Mouse (Mus musculus) frontal cortex, postnatal 36 days (tissue): ENCODE measurements at regions not wholly inside any gene's neighbourhood (a gene's known extent, or its start where the extent isn't known, plus 50 kb on each side); places are given as distances from the start of the nearest gene placed in this dataset.
A peak's percentile ranks its signal among the peaks of the same experiment; 100 is the strongest.

Experiments
- DNase-seq, 2 experiments: peaks; one replicate each; pipeline ENCODE4 v3.0.0; 2022; ENCODE audit warnings: low spot score in 2 of 2

GRCm38 (mm10) chr2:149467801-149468200, 62.9 kb downstream of the Cst10 start:
- DNase-seq, result no peak

DNA sequence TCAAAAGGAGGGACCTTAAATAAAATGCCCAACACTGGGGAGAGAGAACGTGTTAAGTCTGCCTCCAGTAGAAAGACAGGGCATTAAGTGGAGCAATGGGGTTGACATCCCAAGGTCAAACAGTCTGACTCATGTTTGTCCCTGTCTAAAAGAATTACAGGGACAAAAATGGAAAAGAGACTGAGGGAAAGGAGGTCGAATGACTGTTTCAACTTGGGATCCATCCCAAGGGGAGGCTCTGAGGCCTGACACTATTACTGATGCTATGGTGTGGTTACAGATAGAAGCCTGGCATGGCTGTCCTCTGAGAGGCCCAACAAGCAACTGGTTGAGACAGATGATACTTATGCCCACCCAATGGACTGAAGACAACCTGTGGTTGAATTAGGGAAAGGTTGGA, 67.6 kb downstream of the Cst10 start:
- no peak for DNase-seq

DNA sequence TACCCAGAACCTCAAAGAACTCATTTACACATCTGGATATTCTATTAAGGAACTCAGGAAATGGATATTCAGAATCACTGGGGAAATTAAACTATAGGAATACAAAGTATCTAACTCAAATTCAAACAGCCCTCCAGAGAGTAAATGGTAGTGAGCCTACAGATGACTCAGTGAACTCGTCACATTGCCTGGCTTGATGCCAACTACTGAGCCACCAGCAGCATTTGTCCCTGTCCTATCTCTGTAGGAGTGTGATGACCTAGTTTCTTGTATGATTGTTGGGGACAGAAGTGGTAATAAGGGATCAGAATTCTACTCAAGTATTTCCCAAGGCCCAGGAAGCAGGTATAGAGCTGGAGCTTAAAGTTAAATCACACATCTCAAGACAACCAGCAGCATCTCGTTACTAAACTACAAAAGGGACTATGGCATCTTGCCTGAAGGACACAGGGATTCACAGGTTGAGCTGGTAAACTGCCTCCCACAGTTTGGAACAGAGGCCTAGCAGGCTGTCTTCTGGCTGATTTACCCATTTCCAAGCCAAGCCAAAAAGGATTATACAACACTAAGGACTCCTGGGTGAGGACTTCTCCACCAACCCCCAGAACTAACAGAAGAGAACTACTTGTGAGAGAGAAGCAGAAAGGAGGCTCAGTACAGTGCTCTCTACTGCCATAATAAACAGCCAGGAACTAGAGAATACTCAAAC, 88.6 kb downstream of the Cst10 start:
- peak; percentile 29 to 37 for DNase-seq

DNA sequence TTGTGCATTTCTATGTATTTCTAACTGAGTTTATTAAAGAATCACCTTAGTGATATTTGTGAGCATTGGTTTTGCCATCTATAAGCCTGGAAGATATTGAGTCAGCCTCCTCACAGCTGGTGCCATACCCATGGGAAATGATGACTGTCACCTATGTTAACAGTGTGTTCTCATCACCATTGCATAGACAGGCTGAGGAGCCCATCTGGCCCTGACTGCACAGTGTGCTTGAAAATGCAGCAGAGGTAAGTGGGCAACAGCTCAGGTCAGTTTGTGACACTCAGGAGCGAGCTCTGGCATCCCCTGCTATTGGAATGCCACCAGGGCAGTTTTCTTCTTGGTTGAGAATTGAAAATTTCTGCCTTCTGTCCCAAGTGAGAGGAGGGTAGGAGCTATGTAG, 108.0 kb downstream of the Cst10 start:
- no peak for DNase-seq

- no peak for DNase-seq
Observed at GRCm38 (mm10) chr2:149524424-149524823, 119.6 kb downstream of the Cst10 start.

- DNase-seq, result peak; percentile 31 to 45
Observed at GRCm38 (mm10) chr2:149542837-149543236, 138.0 kb downstream of the Cst10 start.

GRCm38 (mm10) chr2:149545708-149546107, 140.9 kb downstream of the Cst10 start:
- peak in 1 of 2 experiments; percentile 18 for DNase-seq

- DNase-seq, result no peak
Observed at GRCm38 (mm10) chr2:149546639-149547200, 141.9 kb downstream of the Cst10 start.

DNA sequence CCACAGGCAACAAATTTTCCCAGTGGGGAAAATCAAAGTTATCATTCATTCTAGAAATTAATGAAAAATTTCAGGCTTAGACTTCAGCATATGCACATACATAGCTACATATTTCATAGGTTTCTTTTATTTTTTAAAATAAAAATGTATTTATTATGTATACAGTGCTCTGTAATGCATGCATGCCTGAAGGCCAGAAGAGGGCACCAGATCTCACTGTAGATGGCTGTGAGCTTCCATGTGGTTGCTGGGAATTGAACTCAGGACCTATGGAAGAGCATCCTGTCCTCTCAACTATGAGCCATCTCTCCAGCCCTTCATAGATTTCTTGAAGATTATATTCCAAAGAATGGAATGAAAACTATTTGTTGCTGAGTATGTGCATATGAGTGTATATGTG, 150.4 kb downstream of the Cst10 start:
- no peak for DNase-seq

DNA sequence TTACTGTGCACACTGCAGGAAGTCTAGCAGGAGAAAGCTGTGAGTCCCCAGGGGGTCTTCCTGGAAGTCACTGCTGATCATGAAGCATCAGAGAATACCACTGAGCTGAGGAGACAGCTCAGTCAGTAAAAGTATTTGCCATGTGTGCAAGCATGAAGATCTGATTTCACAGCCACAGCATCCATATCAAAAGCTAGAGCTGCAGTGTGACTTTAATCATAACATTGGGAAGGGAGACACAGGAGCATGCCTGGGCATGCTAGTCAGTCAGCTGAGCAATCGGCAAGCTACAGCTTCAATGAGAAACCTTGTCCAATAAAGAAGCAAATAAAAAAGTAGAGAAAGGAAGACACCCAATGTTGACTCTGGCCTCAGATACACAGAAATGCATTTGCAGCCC, 168.9 kb downstream of the Cst10 start:
- DNase-seq, result no peak

GRCm38 (mm10) chr2:149602581-149602980, 197.7 kb downstream of the Cst10 start:
- no peak for DNase-seq

GRCm38 (mm10) chr2:149613381-149613780, 208.5 kb downstream of the Cst10 start:
- no peak for DNase-seq

DNA sequence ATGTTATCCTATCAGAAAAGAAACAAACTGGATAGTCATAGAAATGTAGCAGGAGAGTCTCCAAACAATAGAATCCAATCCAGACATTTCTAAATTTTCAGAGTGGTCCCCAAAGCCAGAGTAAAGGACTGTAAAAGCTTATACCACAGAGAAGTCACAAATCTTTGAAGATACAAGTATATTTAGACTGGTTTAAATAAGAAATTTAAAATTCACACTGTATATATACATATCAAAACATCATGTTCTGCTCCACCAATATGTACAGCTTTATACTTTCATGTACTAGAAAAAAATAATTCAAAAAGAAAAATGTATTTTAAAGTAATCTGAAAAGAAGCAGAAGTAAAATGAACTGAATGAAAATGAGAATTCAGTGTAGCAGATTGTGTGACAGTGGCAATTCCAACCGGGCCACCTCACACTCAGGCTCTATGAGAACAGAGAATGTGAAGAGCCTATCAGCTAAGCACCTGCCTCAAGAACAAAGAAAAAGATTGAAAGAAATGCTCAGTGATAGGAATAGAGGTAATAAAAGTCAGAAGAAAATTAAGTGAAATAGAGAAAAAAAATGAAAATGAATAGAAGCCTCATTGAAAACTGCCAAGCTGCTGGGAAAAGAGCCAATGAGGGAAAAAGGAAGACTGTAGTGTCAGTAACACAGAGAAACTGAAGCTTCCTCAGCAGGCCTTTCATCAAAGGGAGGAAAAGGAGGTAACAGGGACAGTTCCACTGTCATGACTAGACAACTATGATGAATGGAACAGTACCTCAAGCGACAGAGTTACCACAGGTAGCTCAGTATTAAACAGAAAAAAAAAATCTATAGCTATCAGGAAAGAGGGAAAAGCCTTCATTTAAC, 209.5 kb downstream of the Cst10 start:
- peak in 1 of 2 experiments; percentile 4 for DNase-seq

GRCm38 (mm10) chr2:149625626-149626025, 203.4 kb upstream of the Syndig1 start:
- DNase-seq, result peak in 1 of 2 experiments; percentile 19

DNA sequence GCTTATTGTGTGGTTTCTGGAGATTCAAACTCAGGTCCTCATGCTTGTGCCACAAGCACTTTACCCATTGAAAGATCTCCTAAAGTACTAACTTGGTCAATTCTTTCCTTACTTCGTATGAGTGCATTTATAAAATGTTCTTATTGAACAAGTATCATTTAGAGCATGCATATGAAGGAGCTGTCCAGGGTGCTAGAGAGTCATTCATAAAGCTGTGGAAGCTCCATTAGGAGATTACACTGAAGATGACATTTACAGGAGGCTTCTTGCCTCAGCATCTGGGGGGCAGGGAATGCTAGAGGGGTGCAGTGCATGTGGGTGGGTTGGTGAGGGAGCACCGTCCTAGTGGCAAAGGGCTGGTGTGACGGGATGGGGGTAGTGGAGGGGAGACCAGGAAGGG, 187.8 kb upstream of the Syndig1 start:
- DNase-seq, result no peak

- DNase-seq, result peak in 1 of 2 experiments; percentile 13
Observed at GRCm38 (mm10) chr2:149651829-149652228, 177.2 kb upstream of the Syndig1 start.

DNA sequence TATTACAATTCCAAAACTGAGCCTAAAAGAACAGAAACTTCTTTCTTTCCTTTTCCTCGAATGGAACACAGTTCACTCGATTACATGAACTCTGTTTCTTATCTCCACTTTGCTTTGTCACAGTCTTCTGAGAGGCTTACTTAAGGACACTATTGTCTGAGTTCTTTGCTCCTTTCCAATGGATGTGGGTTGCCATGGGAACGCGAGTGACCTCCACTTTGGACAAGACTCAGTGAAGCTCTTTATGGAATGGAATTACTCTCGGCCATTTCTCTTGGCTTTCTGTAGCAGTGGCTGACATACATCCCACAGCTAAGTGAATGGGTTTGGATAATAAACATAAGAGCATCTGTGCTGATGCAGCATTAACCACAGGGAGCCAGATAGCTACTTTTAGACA, 167.9 kb upstream of the Syndig1 start:
- no peak for DNase-seq

DNA sequence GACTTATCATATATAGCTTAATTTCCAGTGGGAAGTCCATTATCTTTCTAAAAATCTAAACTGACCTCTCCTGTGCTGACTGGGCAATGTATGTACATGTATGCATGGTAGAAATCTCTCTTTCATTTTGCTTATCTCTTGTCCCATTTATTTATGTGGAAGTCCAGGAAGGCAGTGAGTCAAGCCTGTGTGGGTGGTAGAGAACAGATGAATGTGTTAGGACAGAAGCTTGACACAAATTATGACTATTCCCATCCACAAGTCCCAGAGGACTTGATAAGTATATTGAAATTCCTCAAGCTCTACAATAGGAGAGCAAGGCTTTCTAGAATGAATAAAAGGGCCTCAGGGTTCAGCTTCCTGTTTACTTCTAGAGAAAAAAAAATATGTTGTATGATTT, 164.6 kb upstream of the Syndig1 start:
- peak in 1 of 2 experiments; percentile 21 for DNase-seq

- DNase-seq, result peak; percentile 46 to 63
Observed at GRCm38 (mm10) chr2:149666412-149666811, 162.6 kb upstream of the Syndig1 start.

DNA sequence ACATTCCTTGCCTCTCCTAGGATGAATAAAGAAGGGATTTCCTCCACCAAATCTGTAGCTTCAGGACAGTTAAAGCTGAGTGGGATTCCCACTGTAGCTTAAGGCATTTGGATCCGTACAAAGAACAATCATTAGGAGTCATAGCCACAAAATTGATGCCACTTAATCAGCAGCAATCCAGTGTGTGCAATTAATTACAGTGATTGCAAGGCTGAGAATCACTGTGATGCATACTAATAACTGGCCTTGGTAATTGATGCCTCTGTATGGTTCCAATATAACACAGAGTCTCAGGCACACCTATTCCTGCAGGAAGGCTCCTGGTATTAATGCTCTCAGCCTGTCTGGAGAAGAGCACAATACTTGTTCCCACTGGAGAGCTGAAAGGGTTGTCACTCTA, 157.1 kb upstream of the Syndig1 start:
- no peak for DNase-seq

DNA sequence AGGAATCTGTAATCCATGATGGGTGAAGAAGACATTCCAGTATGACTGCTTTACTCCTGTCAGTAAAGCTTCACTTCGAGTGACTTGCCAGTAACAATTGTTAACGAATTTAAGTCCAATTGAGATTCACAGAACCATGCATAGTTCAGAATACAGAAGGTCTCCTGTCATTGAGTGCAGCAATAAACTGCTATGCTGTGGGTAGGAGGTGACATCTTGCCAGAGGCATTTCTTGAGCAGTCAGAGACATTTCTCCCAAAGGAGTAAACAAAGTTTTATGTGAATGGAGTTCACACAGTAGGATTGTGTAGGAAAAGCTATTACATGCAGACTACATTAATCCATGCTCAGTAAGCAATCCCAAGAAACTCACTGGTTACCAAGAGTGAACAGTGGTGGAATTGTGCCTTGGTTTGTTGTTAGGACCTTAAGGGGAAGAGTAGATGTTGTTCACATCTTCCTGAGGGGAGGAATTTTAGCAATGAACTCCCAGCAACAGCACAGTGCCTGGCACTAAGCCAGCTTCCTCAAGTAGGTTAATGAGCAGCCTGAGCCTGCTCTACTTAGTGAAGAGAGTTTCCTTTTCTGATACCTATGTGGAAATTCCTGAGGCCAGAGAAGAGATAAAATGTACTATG, 149.1 kb upstream of the Syndig1 start:
- DNase-seq, result peak in 1 of 2 experiments; percentile 35

DNA sequence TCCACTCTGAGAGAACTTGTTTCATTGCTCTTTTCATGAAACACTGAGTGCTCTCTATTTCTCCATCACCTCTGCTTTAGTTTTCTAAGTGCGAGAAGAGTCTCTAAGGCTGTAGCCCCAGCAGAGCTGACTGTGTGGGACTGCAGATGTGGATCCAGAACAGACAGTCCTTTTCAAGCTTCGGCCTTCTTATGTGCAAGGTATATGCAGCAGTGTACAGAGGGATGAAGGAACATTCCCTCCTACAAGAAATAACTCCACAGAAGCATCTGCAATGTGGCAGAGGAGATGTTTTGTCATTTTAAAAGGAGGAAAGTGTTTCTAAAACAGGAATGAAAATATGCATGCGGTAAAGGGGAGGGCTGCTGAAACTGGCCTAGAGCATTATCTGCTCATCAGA, 106.7 kb upstream of the Syndig1 start:
- peak; percentile 7 for DNase-seq
